Mouse (Mus musculus): ENCODE data around the gene 4930568D16Rik.

The 4930568D16Rik gene

DNA sequence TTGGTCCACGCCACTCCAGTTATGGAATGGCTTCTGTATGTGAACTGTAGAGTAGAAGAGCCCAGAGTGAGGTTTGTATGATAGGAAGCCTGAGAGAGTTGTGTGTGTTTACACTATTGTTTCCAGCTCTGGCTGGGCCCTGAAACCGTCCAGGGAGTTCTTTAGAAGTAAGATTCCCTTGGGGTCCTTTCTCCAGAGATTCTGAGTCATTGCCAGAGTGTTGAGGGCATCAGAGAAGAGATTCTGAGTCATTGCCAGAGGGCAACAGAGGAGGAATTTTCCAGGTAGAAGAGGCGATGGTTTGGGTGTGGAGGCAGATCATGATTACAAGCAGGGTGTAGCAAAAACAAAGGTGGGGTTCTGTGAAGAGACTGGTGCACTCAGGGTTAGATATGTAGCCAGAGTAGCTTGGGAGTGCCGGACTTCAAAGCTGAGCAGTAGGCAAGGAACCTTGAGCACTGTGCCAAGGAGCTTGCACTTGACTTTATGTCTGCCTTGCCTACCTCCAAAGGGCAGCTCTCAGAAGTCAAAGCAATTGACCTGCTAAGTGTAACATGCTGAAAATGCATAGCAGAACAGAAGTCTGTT, 57.5 kb downstream of the 4930568D16Rik start:
- no peak for ATAC-seq (ENCODE audit: insufficient number of reproducible peaks, low FRiP score, low TSS enrichment)

- no peak for ATAC-seq (ENCODE audit: insufficient number of reproducible peaks, low FRiP score, low TSS enrichment)
These were observed 59.4 kb downstream of the 4930568D16Rik start for GRCm38 (mm10) chr2:35308166-35308565.
